Mouse (Mus musculus) c-Kit-positive CD71-positive TER-119-negative erythroid progenitor cells, embryonic 14.5 days (primary cell): ENCODE data around the gene Apol9b.

ENCODE experiments used
- DNase-seq: peaks from one replicate; pipeline ENCODE4 v3.0.0-alpha.2; 2013; ENCODE audit warnings: low read depth

Gene Apol9b

DNA sequence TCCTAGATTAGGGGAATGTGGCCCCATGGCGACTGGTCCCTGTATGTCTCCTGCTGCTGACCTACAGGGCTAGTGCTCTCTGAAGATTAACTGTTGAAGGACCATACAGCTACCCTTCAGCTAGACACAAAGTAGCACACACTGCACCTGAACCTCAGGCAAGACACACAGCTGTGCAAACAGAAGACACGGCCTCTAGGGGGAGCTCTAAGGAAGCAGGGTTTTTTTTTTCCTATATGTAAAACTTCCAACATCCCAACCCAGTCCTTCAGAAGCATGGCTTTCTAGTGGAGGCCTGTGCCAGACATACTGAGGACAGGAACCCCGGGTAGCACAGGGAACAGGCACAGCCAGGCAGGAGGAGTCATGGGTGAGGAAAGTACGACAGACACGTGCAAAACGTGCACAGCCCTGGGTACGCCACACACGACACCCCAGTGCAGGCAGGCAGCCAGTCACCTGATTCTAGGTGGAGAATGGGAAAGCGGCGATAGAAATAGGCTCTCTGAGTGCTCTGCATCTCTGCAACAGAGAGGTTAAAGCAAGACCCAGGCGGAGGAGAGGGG is 53.7 kb downstream of the Apol9b start:
- DNase-seq = peak; percentile 32

DNA sequence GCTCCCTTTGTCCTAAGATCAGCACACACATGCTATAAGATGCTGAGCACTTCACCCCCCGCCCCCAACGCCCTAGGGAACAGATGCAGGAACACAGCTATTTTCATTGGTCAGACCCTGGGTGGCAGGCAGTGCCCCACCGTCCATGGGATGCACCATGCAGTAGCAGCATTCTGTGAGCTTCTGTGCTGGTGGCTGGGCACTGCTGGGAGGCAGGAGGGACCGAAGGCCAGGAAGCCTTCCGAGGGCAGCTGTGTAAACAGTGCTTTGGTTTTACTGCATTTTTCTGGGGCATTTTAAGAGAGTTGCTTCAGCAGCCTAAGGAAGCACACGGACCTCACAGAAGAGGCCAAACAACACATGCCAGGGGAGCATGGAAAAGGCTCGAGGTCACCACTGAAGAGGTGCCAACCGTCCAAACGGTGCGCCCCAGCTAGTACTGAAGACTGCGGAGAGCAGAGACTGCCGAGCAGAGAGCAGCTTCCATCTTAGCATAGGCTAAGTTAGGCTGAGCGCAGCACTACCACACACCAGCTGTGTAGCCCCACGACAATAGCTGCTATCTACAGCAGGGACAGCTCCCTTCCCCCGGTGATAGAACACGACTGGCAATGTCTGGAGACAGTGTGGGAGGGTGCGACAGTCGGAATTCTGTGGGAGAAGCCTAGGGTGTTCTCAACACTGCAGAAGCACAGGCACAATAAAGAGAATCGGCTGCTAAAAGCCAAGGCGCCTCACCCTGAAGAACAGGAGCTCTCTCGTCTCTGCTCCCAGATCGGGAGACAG is 55.4 kb downstream of the Apol9b start:
- no peak for DNase-seq

DNA sequence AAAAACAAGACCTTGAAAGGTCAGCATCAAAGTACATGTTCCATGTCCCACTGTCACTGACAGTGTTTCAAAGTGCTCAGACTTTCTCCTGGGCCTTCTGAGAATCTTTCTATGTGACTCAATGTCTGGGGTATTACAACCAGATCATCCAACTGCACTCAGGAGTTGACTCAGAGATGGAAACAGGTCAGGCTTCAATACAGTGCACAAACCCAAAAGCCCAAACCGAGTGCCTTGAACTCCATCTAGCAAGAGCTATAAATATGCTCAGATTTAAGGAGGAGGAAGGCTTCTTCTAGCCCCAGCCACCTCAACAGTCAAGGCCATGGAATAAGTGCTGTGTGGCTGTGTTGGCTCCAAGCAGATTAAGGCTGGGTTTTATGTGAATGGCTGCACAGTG is 57.0 kb downstream of the Apol9b start:
- no peak for DNase-seq
